Mouse (Mus musculus) kidney, embryonic 16.5 days (tissue): ENCODE results near the gene Cdkn2c. TPM values are rescaled to one million over a fixed set of nuclear protein-coding genes. Genes with fewer than 3 reads are reported as not detected.
"Not testable (repeated sequence)": the region's sequence is repeated elsewhere in the genome, so short reads cannot be mapped to it uniquely, and the experiment has no call there.

Experiments used
- ATAC-seq: fragments of 200-750 bp; cut with Nextera tagmentation; 2 replicates; pipeline ENCODE4 v1.8.0; 2017; ENCODE audit warnings: moderate TSS enrichment; ENCODE audit not compliant: low FRiP score, low TSS enrichment
- H3K27ac ChIP-seq: fragments of 300-500 bp; sonication (generic); 2 replicates; pipeline ENCODE4 v1.5.1; 2014; ENCODE audit warnings: low read length
- H3K27me3 ChIP-seq: fragments of 300-500 bp; sonication (generic); 2 replicates; pipeline ENCODE4 v1.6.1; 2014; ENCODE audit warnings: low read length, control low read depth, mixed read lengths; ENCODE audit not compliant: insufficient read depth
- H3K36me3 ChIP-seq: fragments of 300-500 bp; sonication (generic); 2 replicates; pipeline ENCODE4 v1.6.1; 2014; ENCODE audit warnings: low read length, control low read depth, mixed read lengths; ENCODE audit not compliant: insufficient read depth
- H3K4me1 ChIP-seq: fragments of 300-500 bp; sonication (generic); 2 replicates; pipeline ENCODE4 v1.6.1; 2014; ENCODE audit warnings: low read length, control low read depth, mixed read lengths; ENCODE audit not compliant: insufficient read depth
- H3K4me2 ChIP-seq: fragments of 300-500 bp; sonication (generic); replicated peaks from 2 replicates; pipeline ENCODE4 v1.6.1; 2014; ENCODE audit warnings: low read depth, low read length
- H3K4me3 ChIP-seq: fragments of 300-500 bp; sonication (generic); 2 replicates; pipeline ENCODE4 v1.5.1; 2014; ENCODE audit warnings: mild to moderate bottlenecking, low read length
- H3K9ac ChIP-seq: fragments of 300-500 bp; sonication (generic); replicated peaks from 2 replicates; pipeline ENCODE4 v1.6.1; 2014; ENCODE audit warnings: low read length
- H3K9me3 ChIP-seq: fragments of 300-500 bp; sonication (generic); 2 replicates; pipeline ENCODE4 v1.6.1; 2016; ENCODE audit warnings: low read length, control low read depth
- WGBS: fragments of 180-500 bp; shearing (Covaris S2); extraction: QIAGEN DNeasy Blood & Tissue Kit; methylation state at CpG from one replicate; pipeline ENCODE4 v1.1.7; 2014; 5-methylcytosine and 5-hydroxymethylcytosine counted together
- polyA plus RNA-seq: library from polyadenylated mRNA; unstranded; fragments of >200 nt; fragmentation: Nextera tagmentation; extraction: Ambion mirVana; gene quantifications from 2 replicates; pipeline ENCODE4 v1.2.1, GENCODE M21; 2015

The Cdkn2c gene
- polyA plus RNA-seq = 4.5 and 4.9 TPM in 2 replicates

DNA sequence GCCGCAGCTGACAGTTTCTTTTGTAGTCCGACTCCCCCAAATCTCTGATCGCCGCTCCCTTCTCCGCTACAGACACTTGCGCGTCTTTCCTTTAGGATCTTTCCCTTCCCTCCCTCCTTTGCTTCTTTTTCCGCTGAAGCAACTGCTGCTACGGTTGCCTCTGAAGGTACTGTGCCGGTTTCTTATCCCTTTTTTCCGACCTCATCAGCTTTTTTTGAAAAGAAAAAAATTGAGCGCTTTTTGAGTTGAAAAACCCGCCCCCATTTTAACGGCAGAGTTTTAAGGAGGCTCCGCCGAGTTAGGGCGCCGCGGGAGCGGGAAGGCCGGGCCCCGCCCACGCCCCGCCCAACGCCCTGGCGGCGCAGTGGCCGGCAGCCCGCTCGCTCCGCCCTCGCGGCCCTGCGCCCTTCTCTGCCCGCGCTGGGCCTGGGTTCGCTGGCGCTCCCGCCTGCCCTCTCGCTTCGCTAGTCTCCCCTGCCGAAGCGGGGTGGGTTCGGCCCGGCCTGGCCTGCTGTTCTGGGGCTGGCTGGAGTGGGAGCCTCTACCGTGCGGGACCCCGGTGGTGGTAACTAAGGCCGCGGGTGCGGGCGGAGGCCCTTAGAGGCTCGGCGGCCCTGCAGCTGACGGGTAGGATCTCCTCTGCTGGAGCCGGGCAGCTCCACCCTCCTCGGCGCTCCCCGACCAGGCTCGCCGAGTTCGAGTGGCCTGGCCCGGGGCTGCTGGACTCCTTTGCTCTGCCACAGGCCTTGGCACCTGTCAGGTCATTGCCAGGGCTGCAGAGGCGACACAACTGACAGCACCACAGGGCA lies at the start of gene Cdkn2c:
TSS of gene Cdkn2c (minus strand) at position 729 of the 809 bp plus-strand sequence.
- peaks cover 21% of the 10 kb centered on the region for H3K27me3 ChIP-seq
- H3K9me3 ChIP-seq = no peaks in the 10 kb centered on the region
- H3K4me3 ChIP-seq = peak within 1 kb of the TSS; percentile 74
- H3K4me1 ChIP-seq = peaks cover 15% of the 10 kb centered on the region
- H3K27ac ChIP-seq = peak within 1 kb of the TSS; percentile 92
- peak; percentile 97 for ATAC-seq
- H3K36me3 ChIP-seq = no peaks in the 10 kb centered on the region
- peak within 1 kb of the TSS; percentile 99 for H3K4me2 ChIP-seq
- peak within 1 kb of the TSS; percentile 96 for H3K9ac ChIP-seq
- WGBS = under 1% methylated on average over 59 of the region's 64 CpGs

DNA sequence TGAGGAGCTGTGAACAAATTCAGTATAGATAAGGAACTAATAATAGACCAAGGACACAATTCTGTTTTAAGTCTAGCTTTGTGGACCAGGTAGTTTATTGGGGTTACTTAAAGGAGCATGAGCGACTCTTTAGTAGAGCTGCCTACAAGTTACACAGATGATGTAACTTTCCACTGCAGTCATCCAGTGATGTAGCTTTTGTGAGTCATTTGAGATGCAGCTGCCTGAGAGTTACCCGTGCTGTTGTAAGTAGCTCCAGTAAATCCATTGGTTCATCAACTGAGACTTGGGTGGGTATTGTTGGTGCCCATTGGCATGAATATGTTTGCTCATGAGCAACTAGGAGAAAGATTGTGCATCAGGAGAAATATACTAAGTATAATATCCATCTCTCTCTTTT lies 38.4 kb upstream of the Cdkn2c start:
- H3K27ac ChIP-seq = no peak overlapping the region
- H3K27me3 ChIP-seq = no peaks in the 10 kb centered on the region
- H3K4me1 ChIP-seq = no peaks in the 10 kb centered on the region
- no peak for ATAC-seq
- 93% methylated on average over 2 of the region's 2 CpGs for WGBS
- no peak overlapping the region for H3K4me3 ChIP-seq
- no peak overlapping the region for H3K4me2 ChIP-seq
- H3K9ac ChIP-seq = no peak overlapping the region
- no peaks in the 10 kb centered on the region for H3K9me3 ChIP-seq
- H3K36me3 ChIP-seq = no peaks in the 10 kb centered on the region

DNA sequence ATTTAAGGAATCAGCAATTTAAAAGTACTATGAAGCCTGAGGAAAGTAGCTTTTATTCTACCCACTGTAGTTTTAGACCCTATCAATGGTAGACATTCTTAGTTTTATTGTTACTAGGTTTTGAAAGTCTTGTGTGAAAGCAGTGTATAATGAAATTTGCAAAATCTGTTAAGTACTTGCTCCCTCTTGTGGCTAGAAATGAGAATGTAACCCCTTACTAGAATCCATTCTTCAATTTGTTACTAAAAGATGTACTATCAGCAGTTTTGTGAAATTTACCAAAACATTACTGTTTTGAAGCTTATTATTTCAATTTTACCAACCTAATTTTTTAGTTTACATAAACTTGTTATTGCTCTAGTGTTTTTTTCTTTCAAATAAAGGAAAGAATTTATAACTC lies 36.6 kb upstream of the Cdkn2c start:
- H3K9ac ChIP-seq = no peak overlapping the region
- H3K4me2 ChIP-seq = no peak overlapping the region
- ATAC-seq = no peak

DNA sequence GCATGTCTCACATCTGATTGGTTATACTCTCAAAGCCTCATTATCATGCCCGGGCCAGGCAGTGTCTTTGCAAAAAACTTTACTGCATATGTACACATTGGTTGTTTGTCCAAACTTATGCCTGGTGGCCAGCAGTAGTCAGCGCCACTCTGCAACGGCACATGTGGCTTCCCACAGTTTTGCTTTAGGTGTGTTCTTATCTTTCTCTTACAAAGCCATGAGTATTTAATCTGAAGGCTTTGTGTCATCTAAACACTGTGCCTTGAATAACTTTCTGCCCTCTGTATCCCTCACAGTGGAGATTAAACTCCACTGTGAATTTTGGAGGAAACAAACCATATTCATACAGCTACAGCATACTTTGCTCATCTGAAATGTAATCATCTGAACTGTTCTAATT lies 33.7 kb upstream of the Cdkn2c start:
- not testable (repeated sequence) for H3K4me3 ChIP-seq, H3K27me3 ChIP-seq, H3K4me2 ChIP-seq, H3K36me3 ChIP-seq, H3K4me1 ChIP-seq, H3K27ac ChIP-seq, ATAC-seq, H3K9me3 ChIP-seq, H3K9ac ChIP-seq
- 96% methylated on average over 3 of the region's 3 CpGs for WGBS

More for the DNA sequence above, 36.6 kb upstream of the Cdkn2c start:
- H3K4me1 ChIP-seq = no peaks in the 10 kb centered on the region
- H3K27ac ChIP-seq = no peak overlapping the region
- H3K4me3 ChIP-seq = no peak overlapping the region
- no peaks in the 10 kb centered on the region for H3K27me3 ChIP-seq
- no peaks in the 10 kb centered on the region for H3K36me3 ChIP-seq
- no peaks in the 10 kb centered on the region for H3K9me3 ChIP-seq

DNA sequence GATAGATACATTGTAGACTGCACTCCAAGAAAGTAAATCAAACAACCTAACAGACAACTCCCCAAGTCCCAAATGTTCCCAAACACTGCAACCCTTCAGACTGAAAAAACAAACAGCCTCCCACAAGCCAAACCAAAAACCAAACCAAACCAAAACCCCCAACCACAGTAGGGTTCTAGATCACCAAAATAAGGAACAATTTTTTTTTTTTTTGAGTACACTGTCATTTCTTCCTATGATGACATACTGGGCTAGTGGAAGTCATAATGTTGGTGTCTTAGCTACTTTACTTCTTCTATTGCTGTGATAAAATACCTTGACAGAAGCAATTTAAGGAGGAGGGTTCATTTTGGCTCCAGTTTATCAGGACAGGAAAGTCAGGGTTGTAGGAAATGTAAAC lies 25.7 kb upstream of the Cdkn2c start:
- Histone ChIP-seq H3K4me1 (no peaks in the 10 kb centered on the region), H3K36me3 (peaks cover 7% of the 10 kb centered on the region), H3K9me3 (peaks cover 12% of the 10 kb centered on the region), H3K9ac (no peak overlapping the region), H3K27ac (no peak overlapping the region), H3K27me3 (no peaks in the 10 kb centered on the region), H3K4me3 (no peak overlapping the region), H3K4me2 (no peak overlapping the region)
- no peak for ATAC-seq

DNA sequence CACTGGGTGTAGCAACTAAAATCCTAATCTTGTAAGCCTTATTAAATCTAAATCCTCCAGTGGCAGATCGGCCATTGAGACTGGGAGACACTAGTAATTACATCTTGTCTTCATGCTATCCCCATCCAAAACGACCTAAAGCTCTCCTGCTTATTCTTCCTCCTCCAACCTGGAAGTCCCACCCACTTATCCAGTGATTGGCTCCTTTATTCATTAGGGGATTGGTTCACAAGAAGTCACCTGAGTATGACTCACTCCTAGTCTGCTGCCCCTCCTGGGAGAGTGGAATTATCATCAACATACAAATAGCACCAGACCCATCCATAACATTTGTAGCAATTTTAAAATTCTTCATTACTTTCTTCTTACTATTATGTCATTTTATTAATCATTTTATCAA lies 16.6 kb upstream of the Cdkn2c start:
- ATAC-seq = no peak
- Histone ChIP-seq H3K4me2 (no peak overlapping the region), H3K36me3 (no peaks in the 10 kb centered on the region), H3K9ac (no peak overlapping the region), H3K9me3 (no peaks in the 10 kb centered on the region), H3K27me3 (no peaks in the 10 kb centered on the region), H3K27ac (no peak overlapping the region), H3K4me1 (no peaks in the 10 kb centered on the region), H3K4me3 (no peak overlapping the region)
- WGBS = 71% methylated on average over 2 of the region's 2 CpGs

DNA sequence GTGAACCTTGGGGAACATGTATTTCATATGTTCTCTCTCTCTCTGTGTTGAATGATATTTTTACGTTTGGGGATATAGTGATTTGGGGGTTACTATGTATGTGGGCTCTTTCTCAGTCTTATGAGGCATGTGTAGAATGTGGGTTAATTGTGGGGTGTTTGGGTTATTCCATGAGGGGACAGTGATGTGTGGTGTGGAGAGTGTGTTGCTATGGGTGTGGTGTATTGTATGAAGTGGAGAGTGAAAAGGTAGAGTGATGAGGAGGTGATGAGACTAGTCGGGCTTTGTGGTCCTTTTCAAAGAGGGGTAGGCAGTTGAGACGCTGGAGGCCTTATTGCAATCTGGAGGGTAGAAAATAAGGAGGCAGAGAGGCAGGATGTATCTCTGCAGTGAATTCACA lies 10.2 kb upstream of the Cdkn2c start:
- H3K4me1 ChIP-seq = peaks cover 8% of the 10 kb centered on the region; the same call in 1 of the 2 replicates
- no peaks in the 10 kb centered on the region for H3K27me3 ChIP-seq
- peak overlapping the region; percentile 83 for H3K4me3 ChIP-seq
- H3K4me2 ChIP-seq = peak overlapping the region; percentile 61
- no peaks in the 10 kb centered on the region for H3K36me3 ChIP-seq
- WGBS = 0% methylated on average over 3 of the region's 3 CpGs
- peak overlapping the region; percentile 81 for H3K27ac ChIP-seq
- H3K9ac ChIP-seq = peak overlapping the region; percentile 85
- no peaks in the 10 kb centered on the region for H3K9me3 ChIP-seq
- peak; percentile 7; the same call in 1 of the 2 replicates for ATAC-seq

DNA sequence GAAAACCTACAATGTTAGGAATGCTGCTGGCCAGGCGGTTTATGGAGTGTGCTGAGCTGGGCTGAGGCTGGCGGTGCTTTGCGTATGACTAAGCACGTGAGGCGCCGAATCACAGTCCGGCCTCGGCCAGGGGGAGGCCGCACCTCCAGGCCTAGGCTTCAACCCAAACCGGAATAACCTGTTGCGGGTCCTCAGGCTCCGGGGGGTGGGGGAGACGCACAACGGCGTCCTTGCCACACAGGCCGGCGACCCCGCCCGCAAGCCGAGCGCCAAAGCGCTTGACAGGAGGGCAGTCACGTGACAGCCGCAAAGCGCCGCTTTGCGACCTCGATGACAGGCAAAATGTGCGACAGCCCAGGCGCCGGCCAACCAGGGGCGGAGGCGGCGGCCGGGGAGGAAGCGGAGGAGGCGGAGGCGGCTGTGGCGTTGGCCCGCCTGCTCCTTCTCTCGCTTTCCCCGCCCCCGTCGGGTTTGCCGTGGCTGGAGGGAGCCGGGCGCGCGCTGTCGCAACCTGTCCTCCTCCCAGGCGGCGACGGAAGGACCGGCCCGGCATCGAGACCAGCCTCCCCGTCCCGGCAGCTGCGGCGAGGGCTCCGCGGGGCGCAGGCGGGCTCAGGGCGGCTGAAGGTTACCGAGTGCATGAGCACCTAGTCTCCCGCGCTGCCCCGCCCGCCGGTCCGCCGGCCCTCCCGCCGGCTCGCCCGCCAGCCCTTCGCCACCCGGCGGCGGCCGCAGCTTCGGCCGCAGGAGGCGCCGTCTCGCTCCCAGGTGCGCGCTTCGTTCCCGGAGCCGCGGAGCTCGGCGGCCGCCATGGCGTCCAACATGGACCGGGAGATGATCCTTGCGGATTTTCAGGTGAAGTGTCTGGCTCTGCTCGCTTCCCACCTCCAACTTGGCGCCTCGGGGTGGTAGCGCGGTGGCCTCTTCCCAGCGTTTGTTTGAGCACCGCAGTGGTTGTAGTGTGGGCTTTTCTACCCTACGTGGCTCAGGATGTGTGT lies 9.5 kb upstream of the Cdkn2c start, which contains the start of gene Faf1:
TSS of gene Faf1 (plus strand) at position 371 of the 998 bp plus-strand sequence.
- peak within 1 kb of the TSS; percentile 72 for H3K4me2 ChIP-seq
- no peaks in the 10 kb centered on the region for H3K9me3 ChIP-seq
- peak within 1 kb of the TSS; percentile 85 for H3K9ac ChIP-seq
- H3K4me1 ChIP-seq = peaks cover 8% of the 10 kb centered on the region; the same call in 1 of the 2 replicates
- H3K27ac ChIP-seq = peak within 1 kb of the TSS; percentile 89
- no peaks in the 10 kb centered on the region for H3K36me3 ChIP-seq
- peak; percentile 99 for ATAC-seq
- H3K4me3 ChIP-seq = peak within 1 kb of the TSS; percentile 83
- no peaks in the 10 kb centered on the region for H3K27me3 ChIP-seq
- under 1% methylated on average over 94 of the region's 107 CpGs for WGBS

DNA sequence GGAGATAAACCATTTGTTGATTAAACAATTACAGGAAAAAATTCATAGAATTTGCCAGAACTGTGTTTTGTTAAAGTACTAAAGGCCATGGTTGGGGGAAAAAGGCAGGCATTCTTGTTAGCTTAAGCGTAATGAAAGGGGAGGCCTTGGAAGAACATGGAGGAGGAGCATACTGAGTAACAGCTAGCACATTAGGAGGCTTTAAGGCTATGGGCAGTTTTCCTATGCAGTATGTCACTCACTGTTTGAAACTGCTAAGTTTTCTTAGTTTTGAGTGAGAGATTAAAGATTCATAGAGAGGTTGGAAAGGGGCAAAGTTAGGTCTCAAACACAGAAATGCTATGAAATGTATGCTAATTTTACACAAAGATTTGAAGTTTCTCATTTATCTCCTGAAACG lies 7.1 kb upstream of the Cdkn2c start:
- Histone ChIP-seq H3K27me3 (no peaks in the 10 kb centered on the region), H3K4me3 (no peak overlapping the region), H3K4me2 (no peak overlapping the region), H3K9ac (no peak overlapping the region), H3K27ac (no peak overlapping the region), H3K36me3 (no peaks in the 10 kb centered on the region), H3K9me3 (no peaks in the 10 kb centered on the region), H3K4me1 (peaks cover 8% of the 10 kb centered on the region; the same call in 1 of the 2 replicates)
- WGBS = 78% methylated on average over 2 of the region's 2 CpGs
- ATAC-seq = no peak
